Mouse (Mus musculus) CH12.LX (cell line): ENCODE results near the gene Aebp2.

ENCODE experiments used
- CTCF ChIP-seq, 2 experiments: IDR thresholded peaks in 1 of 2; conservative IDR thresholded peaks in 1 of 2; 2 replicates each; pipeline ENCODE4 v1.5.1; 2011 to 2012; ENCODE audit warnings: low read depth in 2 of 2, low read length in 2 of 2, improper control_type of control experiment in 1 of 2, inconsistent platforms in 1 of 2, mild to moderate bottlenecking in 1 of 2, moderate library complexity in 1 of 2
- EP300 ChIP-seq: IDR thresholded peaks from 2 replicates; pipeline ENCODE4 v1.6.1; 2011; ENCODE audit warnings: low read length, improper control_type of control experiment
- RAD21 ChIP-seq: IDR thresholded peaks from 2 replicates; pipeline ENCODE4 v1.6.1; 2011; ENCODE audit warnings: low read depth, mild to moderate bottlenecking, low read length, improper control_type of control experiment, moderate library complexity

DNA sequence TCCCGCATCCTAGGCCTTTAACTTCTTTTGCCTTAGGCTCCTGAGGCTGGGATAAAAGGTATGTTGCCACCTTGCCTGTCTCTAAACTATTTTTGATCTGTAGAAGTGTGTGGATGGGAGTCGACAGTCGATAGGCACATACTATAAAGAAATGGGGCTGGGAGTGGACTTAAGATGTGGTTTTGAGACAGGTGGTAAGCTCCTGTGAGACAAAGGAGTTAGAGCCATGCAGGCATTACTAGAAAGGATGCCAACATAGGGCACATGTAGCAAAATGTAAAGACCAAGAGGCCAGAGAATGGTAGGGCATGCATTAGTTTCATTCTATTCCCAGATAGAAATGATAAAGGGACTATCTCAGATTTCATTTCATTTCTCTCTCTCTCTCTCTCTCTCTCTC is 34.5 kb downstream of the Aebp2 start:
- TF ChIP-seq EP300, result no peak
- no peak for TF ChIP-seq RAD21
- no peak for TF ChIP-seq CTCF (conservative IDR thresholded peaks at IDR 0.05 in 1 of 2, IDR thresholded peaks at IDR 0.05 in 1 of 2; ENCODE audit: low read depth in 2 of 2, low read length in 2 of 2)
